Mouse (Mus musculus): ENCODE results near the gene Nrf1. TPM values are rescaled to one million over a fixed set of nuclear protein-coding genes. Genes with fewer than 3 reads are reported as not detected.

Nrf1 gene
- polyA plus RNA-seq, 1 experiment from 2014 or later, result 61.7 TPM

- peak overlapping the region; percentile 47; the same call in 1 of the 2 replicates for H3K27ac ChIP-seq
Observed at GRCm38 (mm10) chr6:30160408-30160807, 112.6 kb downstream of the Nrf1 start.

GRCm38 (mm10) chr6:30161618-30162017, 113.8 kb downstream of the Nrf1 start:
- 70% methylated on average over 2 of the region's 2 CpGs for WGBS
- Histone ChIP-seq H3K4me3 (no peak overlapping the region), H3K27ac (peak overlapping the region; percentile 84), H3K27me3 (ENCODE audit: insufficient read depth, poor library complexity, severe bottlenecking) (peaks cover 16% of the 10 kb centered on the region; the same call in 1 of the 2 replicates), H3K36me3 (no peaks in the 10 kb centered on the region), H3K4me1 (peaks cover 44% of the 10 kb centered on the region), H3K9me3 (no peaks in the 10 kb centered on the region)
- DNase-seq (ENCODE audit: low spot score), result no peak

More at GRCm38 (mm10) chr6:30160408-30160807, 112.6 kb downstream of the Nrf1 start:
- Histone ChIP-seq H3K9me3 (no peaks in the 10 kb centered on the region), H3K36me3 (no peaks in the 10 kb centered on the region), H3K4me1 (peaks cover 41% of the 10 kb centered on the region), H3K27me3 (ENCODE audit: insufficient read depth, poor library complexity, severe bottlenecking) (peaks cover 4% of the 10 kb centered on the region; the same call in 1 of the 2 replicates), H3K4me3 (no peak overlapping the region)
- DNase-seq (ENCODE audit: low spot score), result no peak
- 50% methylated on average over 4 of the region's 4 CpGs for WGBS

- no peak for DNase-seq (ENCODE audit: low spot score)
Observed at GRCm38 (mm10) chr6:30162091-30162490, 114.3 kb downstream of the Nrf1 start.

GRCm38 (mm10) chr6:30166349-30166748, 118.6 kb downstream of the Nrf1 start:
- WGBS, result 52% methylated on average over 3 of the region's 3 CpGs
- Histone ChIP-seq H3K27me3 (ENCODE audit: insufficient read depth, poor library complexity, severe bottlenecking) (peaks cover 63% of the 10 kb centered on the region), H3K27ac (no peak overlapping the region)

More at GRCm38 (mm10) chr6:30162091-30162490, 114.3 kb downstream of the Nrf1 start:
- no peaks in the 10 kb centered on the region for H3K36me3 ChIP-seq
- peaks cover 49% of the 10 kb centered on the region for H3K4me1 ChIP-seq
- 28% methylated on average over 7 of the region's 7 CpGs for WGBS
- H3K27ac ChIP-seq, result peak overlapping the region; percentile 84
- H3K4me3 ChIP-seq, result no peak overlapping the region; the same call in 1 of the 2 replicates
- H3K27me3 ChIP-seq (ENCODE audit: insufficient read depth, poor library complexity, severe bottlenecking), result peaks cover 20% of the 10 kb centered on the region; the same call in 1 of the 2 replicates
- H3K9me3 ChIP-seq, result no peaks in the 10 kb centered on the region

GRCm38 (mm10) chr6:30167192-30167591, 119.4 kb downstream of the Nrf1 start:
- DNase-seq (ENCODE audit: low spot score), result no peak
- WGBS, result 28% methylated on average over 11 of the region's 11 CpGs
- Histone ChIP-seq H3K4me3 (no peak overlapping the region), H3K4me1 (peaks cover 33% of the 10 kb centered on the region), H3K27ac (0 out of 2 replicates have a peak overlapping the region, but pooled peaks have one; percentile 32), H3K9me3 (no peaks in the 10 kb centered on the region), H3K27me3 (ENCODE audit: insufficient read depth, poor library complexity, severe bottlenecking) (peaks cover 71% of the 10 kb centered on the region), H3K36me3 (no peaks in the 10 kb centered on the region)

More at GRCm38 (mm10) chr6:30166349-30166748, 118.6 kb downstream of the Nrf1 start:
- Histone ChIP-seq H3K4me1 (peaks cover 37% of the 10 kb centered on the region), H3K4me3 (no peak overlapping the region), H3K36me3 (no peaks in the 10 kb centered on the region), H3K9me3 (no peaks in the 10 kb centered on the region)
- DNase-seq (ENCODE audit: low spot score), result no peak

- no peak overlapping the region for H3K27ac ChIP-seq
- no peak for DNase-seq (ENCODE audit: low spot score)
- peaks cover 82% of the 10 kb centered on the region for H3K27me3 ChIP-seq (ENCODE audit: insufficient read depth, poor library complexity, severe bottlenecking)
- no peaks in the 10 kb centered on the region for H3K36me3 ChIP-seq
- no peak overlapping the region for H3K4me3 ChIP-seq
- WGBS, result 81% methylated on average over 3 of the region's 3 CpGs
- H3K9me3 ChIP-seq, result no peaks in the 10 kb centered on the region
- peaks cover 32% of the 10 kb centered on the region for H3K4me1 ChIP-seq
Observed at GRCm38 (mm10) chr6:30168275-30168674, 120.5 kb downstream of the Nrf1 start.

- H3K27ac ChIP-seq, result no peak overlapping the region
- H3K4me3 ChIP-seq, result no peak overlapping the region
- H3K4me1 ChIP-seq, result peaks cover 41% of the 10 kb centered on the region
- no peaks in the 10 kb centered on the region for H3K36me3 ChIP-seq
- 72% methylated on average over 12 of the region's 12 CpGs for WGBS
- no peak for DNase-seq (ENCODE audit: low spot score)
- H3K27me3 ChIP-seq (ENCODE audit: insufficient read depth, poor library complexity, severe bottlenecking), result peaks cover 91% of the 10 kb centered on the region
- no peaks in the 10 kb centered on the region for H3K9me3 ChIP-seq
Observed at GRCm38 (mm10) chr6:30169148-30169547, 121.4 kb downstream of the Nrf1 start.

- Histone ChIP-seq H3K36me3 (no peaks in the 10 kb centered on the region), H3K27me3 (ENCODE audit: insufficient read depth, poor library complexity, severe bottlenecking) (peaks cover 100% of the 10 kb centered on the region), H3K27ac (no peak overlapping the region), H3K4me3 (no peak overlapping the region), H3K4me1 (peaks cover 62% of the 10 kb centered on the region), H3K9me3 (no peaks in the 10 kb centered on the region)
- 19% methylated on average over 8 of the region's 8 CpGs for WGBS
- DNase-seq (ENCODE audit: low spot score), result no peak
Observed at GRCm38 (mm10) chr6:30171226-30171625, 123.4 kb downstream of the Nrf1 start.

GRCm38 (mm10) chr6:30171967-30172366, 124.2 kb downstream of the Nrf1 start:
- peaks cover 59% of the 10 kb centered on the region for H3K4me1 ChIP-seq
- DNase-seq (ENCODE audit: low spot score), result no peak
- 24% methylated on average over 10 of the region's 10 CpGs for WGBS

GRCm38 (mm10) chr6:30172441-30172819, 124.6 kb downstream of the Nrf1 start:
- 12% methylated on average over 8 of the region's 8 CpGs for WGBS
- no peak overlapping the region for H3K27ac ChIP-seq
- peaks cover 57% of the 10 kb centered on the region for H3K4me1 ChIP-seq
- H3K9me3 ChIP-seq, result no peaks in the 10 kb centered on the region
- DNase-seq (ENCODE audit: low spot score), result no peak
- H3K4me3 ChIP-seq, result peak overlapping the region; percentile 57; the same call in 1 of the 2 replicates
- H3K36me3 ChIP-seq, result no peaks in the 10 kb centered on the region
- H3K27me3 ChIP-seq (ENCODE audit: insufficient read depth, poor library complexity, severe bottlenecking), result peaks cover 100% of the 10 kb centered on the region

More at GRCm38 (mm10) chr6:30171967-30172366, 124.2 kb downstream of the Nrf1 start:
- Histone ChIP-seq H3K27me3 (ENCODE audit: insufficient read depth, poor library complexity, severe bottlenecking) (peaks cover 100% of the 10 kb centered on the region), H3K4me3 (0 out of 2 replicates have a peak overlapping the region, but pooled peaks have one; percentile 57), H3K9me3 (no peaks in the 10 kb centered on the region), H3K27ac (no peak overlapping the region), H3K36me3 (no peaks in the 10 kb centered on the region)

- H3K4me3 ChIP-seq, result peak overlapping the region; percentile 57
- no peak for DNase-seq (ENCODE audit: low spot score)
- H3K27me3 ChIP-seq (ENCODE audit: insufficient read depth, poor library complexity, severe bottlenecking), result peaks cover 100% of the 10 kb centered on the region
- peak overlapping the region; percentile 32 for H3K27ac ChIP-seq
- no peaks in the 10 kb centered on the region for H3K36me3 ChIP-seq
- no peaks in the 10 kb centered on the region for H3K9me3 ChIP-seq
- 1% methylated on average over 44 of the region's 44 CpGs for WGBS
- H3K4me1 ChIP-seq, result peaks cover 54% of the 10 kb centered on the region
Observed at GRCm38 (mm10) chr6:30172820-30173550, 125.2 kb downstream of the Nrf1 start.

- Histone ChIP-seq H3K27ac (peak overlapping the region; percentile 32), H3K9me3 (no peaks in the 10 kb centered on the region), H3K27me3 (ENCODE audit: insufficient read depth, poor library complexity, severe bottlenecking) (peaks cover 100% of the 10 kb centered on the region), H3K4me3 (peak overlapping the region; percentile 57), H3K36me3 (no peaks in the 10 kb centered on the region), H3K4me1 (peaks cover 56% of the 10 kb centered on the region)
- no peak for DNase-seq (ENCODE audit: low spot score)
- under 1% methylated on average over 79 of the region's 80 CpGs for WGBS
Observed at GRCm38 (mm10) chr6:30173551-30174460, 126.0 kb downstream of the Nrf1 start.

Measured in heart, embryonic 10.5 days (tissue).